Mouse (Mus musculus): ENCODE results near the gene Zfp652.

- TF ChIP-seq POLR2A (IDR thresholded peaks at IDR 0.05; ENCODE audit: low read depth, low read length) (no peak), CTCF (IDR thresholded peaks at IDR 0.05; ENCODE audit: extremely low read depth, insufficient read depth, insufficient read length, insufficient replicate concordance) (peak; percentile 84; the same call in 1 of the 2 replicates)
Measured at GRCm38 (mm10) chr11:95750995-95751394, 38.5 kb downstream of the Zfp652 start.
